Mouse (Mus musculus) stomach, embryonic 16.5 days (tissue): ENCODE results near the gene Armh1. TPM values are rescaled to one million over a fixed set of nuclear protein-coding genes. Genes with fewer than 3 reads are reported as not detected.

Source experiments
- ATAC-seq: fragments of 200-750 bp; cut with Nextera tagmentation; 2 replicates; pipeline ENCODE4 v1.8.0; 2017; ENCODE audit warnings: moderate number of reproducible peaks, moderate TSS enrichment; ENCODE audit not compliant: insufficient read depth, low FRiP score
- H3K27ac ChIP-seq: fragments of 300-500 bp; sonication (generic); 2 replicates; pipeline ENCODE4 v1.5.1; 2014; ENCODE audit warnings: low read length
- H3K27me3 ChIP-seq: fragments of 300-500 bp; sonication (generic); 2 replicates; pipeline ENCODE4 v1.6.1; 2014; ENCODE audit warnings: low read length, control low read depth, mixed read lengths; ENCODE audit not compliant: control insufficient read depth, insufficient read depth
- H3K36me3 ChIP-seq: fragments of 300-500 bp; sonication (generic); 2 replicates; pipeline ENCODE4 v1.6.1; 2014; ENCODE audit warnings: low read length; ENCODE audit not compliant: control insufficient read depth, insufficient read depth
- H3K4me1 ChIP-seq: fragments of 300-500 bp; sonication (generic); 2 replicates; pipeline ENCODE4 v1.6.1; 2014; ENCODE audit warnings: low read length, control low read depth, mixed read lengths; ENCODE audit not compliant: control insufficient read depth, insufficient read depth
- H3K4me2 ChIP-seq: fragments of 300-500 bp; sonication (generic); 2 replicates; pipeline ENCODE4 v1.6.1; 2014; ENCODE audit warnings: low read depth, low read length, mixed read lengths
- H3K4me3 ChIP-seq: fragments of 300-500 bp; sonication (generic); replicated peaks from 2 replicates; pipeline ENCODE4 v1.5.1; 2014; ENCODE audit warnings: mild to moderate bottlenecking, low read length
- H3K9ac ChIP-seq: fragments of 300-500 bp; sonication (generic); 2 replicates; pipeline ENCODE4 v1.6.1; 2014; ENCODE audit warnings: low read length
- H3K9me3 ChIP-seq: fragments of 300-500 bp; sonication (generic); replicated peaks from 2 replicates; pipeline ENCODE4 v1.6.1; 2016; ENCODE audit warnings: low read length, control low read depth; ENCODE audit not compliant: control insufficient read depth
- WGBS: fragments of 180-500 bp; shearing (Covaris S2); extraction: QIAGEN DNeasy Blood & Tissue Kit; methylation state at CpG from one replicate; pipeline ENCODE4 v1.1.7; 2014; 5-methylcytosine and 5-hydroxymethylcytosine counted together
- polyA plus RNA-seq: library from polyadenylated mRNA; unstranded; fragments of >200 nt; fragmentation: Nextera tagmentation; extraction: Ambion mirVana; gene quantifications from 2 replicates; pipeline ENCODE4 v1.2.1, GENCODE M21; 2015

Armh1 gene
- polyA plus RNA-seq, 1 experiment from 2014 or later = 0.61 TPM

GRCm38 (mm10) chr4:117254672-117255071, 2.7 kb upstream of the Armh1 start:
- ATAC-seq = no peak
- Histone ChIP-seq H3K4me1 (peaks cover 5% of the 10 kb centered on the region; the same call in 1 of the 2 replicates), H3K4me3 (no peak overlapping the region), H3K27me3 (no peaks in the 10 kb centered on the region), H3K9me3 (no peaks in the 10 kb centered on the region), H3K36me3 (no peaks in the 10 kb centered on the region), H3K4me2 (no peak overlapping the region), H3K27ac (no peak overlapping the region), H3K9ac (no peak overlapping the region)
- 71% methylated on average over 6 of the region's 6 CpGs for WGBS

- Histone ChIP-seq H3K9me3 (no peaks in the 10 kb centered on the region), H3K9ac (no peak overlapping the region), H3K4me1 (peaks cover 5% of the 10 kb centered on the region; the same call in 1 of the 2 replicates), H3K27me3 (no peaks in the 10 kb centered on the region), H3K4me3 (no peak overlapping the region), H3K27ac (no peak overlapping the region), H3K4me2 (no peak overlapping the region), H3K36me3 (no peaks in the 10 kb centered on the region)
- no peak for ATAC-seq
- WGBS = 62% methylated on average over 5 of the region's 5 CpGs
Observed at GRCm38 (mm10) chr4:117254017-117254627, 2.2 kb upstream of the Armh1 start.

GRCm38 (mm10) chr4:117253218-117254016, 1.5 kb upstream of the Armh1 start:
- H3K27me3 ChIP-seq = no peaks in the 10 kb centered on the region
- H3K36me3 ChIP-seq = no peaks in the 10 kb centered on the region
- no peak overlapping the region for H3K4me3 ChIP-seq
- peak overlapping the region; percentile 72; the same call in 1 of the 2 replicates for H3K27ac ChIP-seq
- no peak overlapping the region for H3K9ac ChIP-seq
- WGBS = 53% methylated on average over 12 of the region's 12 CpGs
- ATAC-seq = no peak
- H3K4me2 ChIP-seq = 0 out of 2 replicates have a peak overlapping the region, but pooled peaks have one; percentile 4
- H3K4me1 ChIP-seq = peaks cover 5% of the 10 kb centered on the region; the same call in 1 of the 2 replicates
- no peaks in the 10 kb centered on the region for H3K9me3 ChIP-seq

GRCm38 (mm10) chr4:117252755-117253154, 830 bp upstream of the Armh1 start:
- WGBS = 84% methylated on average over 5 of the region's 5 CpGs
- Histone ChIP-seq H3K9me3 (no peaks in the 10 kb centered on the region), H3K27me3 (no peaks in the 10 kb centered on the region), H3K4me1 (peaks cover 5% of the 10 kb centered on the region; the same call in 1 of the 2 replicates), H3K36me3 (no peaks in the 10 kb centered on the region), H3K9ac (no peak overlapping the region; the same call in 1 of the 2 replicates), H3K4me3 (peak overlapping the region; percentile 62), H3K27ac (peak overlapping the region; percentile 72), H3K4me2 (peak overlapping the region; percentile 66; the same call in 1 of the 2 replicates)
- ATAC-seq = no peak

GRCm38 (mm10) chr4:117252351-117252750, 426 bp upstream of the Armh1 start:
- H3K9ac ChIP-seq = peak overlapping the region; percentile 74
- WGBS = 18% methylated on average over 5 of the region's 5 CpGs

GRCm38 (mm10) chr4:117250982-117251381, 943 bp downstream of the Armh1 start:
- H3K4me3 ChIP-seq = peak overlapping the region; percentile 62; the same call in 1 of the 2 replicates
- ATAC-seq = no peak
- H3K27ac ChIP-seq = no peak overlapping the region
- 85% methylated on average over 1 of the region's 1 CpGs for WGBS
- H3K9me3 ChIP-seq = no peaks in the 10 kb centered on the region
- H3K9ac ChIP-seq = no peak overlapping the region
- no peaks in the 10 kb centered on the region for H3K27me3 ChIP-seq
- H3K4me1 ChIP-seq = peaks cover 5% of the 10 kb centered on the region; the same call in 1 of the 2 replicates
- H3K4me2 ChIP-seq = peak overlapping the region; percentile 66
- no peaks in the 10 kb centered on the region for H3K36me3 ChIP-seq

More at GRCm38 (mm10) chr4:117252351-117252750, 426 bp upstream of the Armh1 start:
- Histone ChIP-seq H3K36me3 (no peaks in the 10 kb centered on the region), H3K4me1 (peaks cover 5% of the 10 kb centered on the region; the same call in 1 of the 2 replicates), H3K4me3 (peak overlapping the region; percentile 62), H3K27ac (peak overlapping the region; percentile 72), H3K9me3 (no peaks in the 10 kb centered on the region), H3K27me3 (no peaks in the 10 kb centered on the region), H3K4me2 (peak overlapping the region; percentile 66)
- 0 out of 2 replicates have a peak, but pooled peaks have one; percentile 18 for ATAC-seq

- ATAC-seq = no peak
- Histone ChIP-seq H3K4me2 (no peak overlapping the region), H3K9me3 (no peaks in the 10 kb centered on the region), H3K4me3 (no peak overlapping the region), H3K9ac (no peak overlapping the region), H3K27ac (no peak overlapping the region), H3K27me3 (no peaks in the 10 kb centered on the region), H3K36me3 (no peaks in the 10 kb centered on the region), H3K4me1 (peaks cover 6% of the 10 kb centered on the region; the same call in 1 of the 2 replicates)
- WGBS = 71% methylated on average over 6 of the region's 6 CpGs
Observed at GRCm38 (mm10) chr4:117240867-117241266, 11.1 kb downstream of the Armh1 start.

- ATAC-seq = peak; percentile 72; the same call in 1 of the 2 replicates
- Histone ChIP-seq H3K4me3 (no peak overlapping the region), H3K9me3 (no peaks in the 10 kb centered on the region), H3K9ac (no peak overlapping the region), H3K27me3 (no peaks in the 10 kb centered on the region), H3K4me2 (no peak overlapping the region), H3K4me1 (peaks cover 6% of the 10 kb centered on the region; the same call in 1 of the 2 replicates), H3K27ac (peak overlapping the region; percentile 50; the same call in 1 of the 2 replicates), H3K36me3 (no peaks in the 10 kb centered on the region)
- WGBS = 34% methylated on average over 2 of the region's 2 CpGs
Observed at GRCm38 (mm10) chr4:117239153-117239552, 12.8 kb downstream of the Armh1 start.

- H3K4me3 ChIP-seq = no peak overlapping the region
- H3K9me3 ChIP-seq = no peaks in the 10 kb centered on the region
- WGBS = 36% methylated on average over 4 of the region's 4 CpGs
- H3K9ac ChIP-seq = no peak overlapping the region
- no peak overlapping the region for H3K4me2 ChIP-seq
- H3K27ac ChIP-seq = no peak overlapping the region
- peaks cover 4% of the 10 kb centered on the region; the same call in 1 of the 2 replicates for H3K4me1 ChIP-seq
- H3K36me3 ChIP-seq = no peaks in the 10 kb centered on the region
- no peak for ATAC-seq
- no peaks in the 10 kb centered on the region for H3K27me3 ChIP-seq
Observed at GRCm38 (mm10) chr4:117235822-117236221, 16.1 kb downstream of the Armh1 start.
